Mouse (Mus musculus) lung, postnatal 14 days (tissue): ENCODE results near the gene Camkk1.

ENCODE experiments used
- DNase-seq: peaks from one replicate; pipeline ENCODE4 v3.0.0; 2021

Camkk1 gene

GRCm38 (mm10) chr11:73059630-73060029 is 40.8 kb downstream of the Camkk1 start:
- DNase-seq = no peak

- DNase-seq = no peak
Observed at GRCm38 (mm10) chr11:73061413-73061812, 42.6 kb downstream of the Camkk1 start.

GRCm38 (mm10) chr11:73071839-73072238 is 53.0 kb downstream of the Camkk1 start:
- peak; percentile 46 for DNase-seq

GRCm38 (mm10) chr11:73076295-73076694 is 57.5 kb downstream of the Camkk1 start:
- no peak for DNase-seq

- no peak for DNase-seq
Observed at GRCm38 (mm10) chr11:73076733-73077132, 57.9 kb downstream of the Camkk1 start.

- DNase-seq = no peak
Observed at GRCm38 (mm10) chr11:73077211-73077720, 58.5 kb downstream of the Camkk1 start.

- no peak for DNase-seq
Observed at GRCm38 (mm10) chr11:73078615-73079014, 59.8 kb downstream of the Camkk1 start.

- DNase-seq = no peak
Observed at GRCm38 (mm10) chr11:73080306-73080705, 61.5 kb downstream of the Camkk1 start.

GRCm38 (mm10) chr11:73084303-73084702 is 65.5 kb downstream of the Camkk1 start:
- no peak for DNase-seq

- DNase-seq = peak; percentile 15
Observed at GRCm38 (mm10) chr11:73084804-73085231, 66.0 kb downstream of the Camkk1 start.

GRCm38 (mm10) chr11:73085391-73085790 is 66.6 kb downstream of the Camkk1 start:
- peak; percentile 18 for DNase-seq

- DNase-seq = no peak
Observed at GRCm38 (mm10) chr11:73087700-73088480, 69.1 kb downstream of the Camkk1 start.

GRCm38 (mm10) chr11:73090283-73090682 is 71.5 kb downstream of the Camkk1 start, which contains the start of gene Itgae:
Gene Itgae, plus strand, starts transcription at chr11:73090583.
- no peak for DNase-seq

GRCm38 (mm10) chr11:73090826-73091225 is 72.0 kb downstream of the Camkk1 start:
- no peak for DNase-seq
